Mouse (Mus musculus): Measurements from ENCODE around the gene Padi6. TPM values are rescaled to one million over a fixed set of nuclear protein-coding genes. Genes with fewer than 3 reads are reported as not detected.

The Padi6 gene
- polyA plus RNA-seq (2015; fragmentation: Nextera tagmentation; extraction: Ambion mirVana): 0.07 and 0.28 TPM in 2 replicates

DNA sequence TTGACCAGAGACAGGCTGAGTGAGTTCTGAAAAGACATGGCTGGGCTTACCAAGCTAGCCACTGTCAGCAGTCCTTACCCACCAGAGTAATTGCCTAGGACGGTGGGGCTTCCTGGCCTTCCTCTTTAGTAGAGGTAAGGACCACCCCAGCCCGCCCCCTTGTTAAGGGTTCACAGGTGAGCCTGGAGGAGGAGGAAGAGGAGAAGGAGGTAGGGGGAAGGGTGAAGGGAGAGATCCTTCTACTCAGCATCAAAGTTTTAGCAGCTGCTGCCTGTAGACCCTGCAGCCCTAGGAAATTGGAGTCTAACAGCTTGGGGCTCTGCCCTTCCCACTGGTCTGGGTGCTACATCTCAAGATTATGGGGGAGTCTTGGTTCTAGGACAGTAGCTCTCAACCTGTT lies at the start of gene Padi6:
Gene Padi6, minus strand, starts transcription at position 101 of the 400 bp plus-strand sequence.

GRCm38 (mm10) chr4:140774025-140774800 lies 31.8 kb upstream of the Padi6 start, which contains the start of gene Padi4:
Gene Padi4 (minus strand): TSS chr4:140774236.

GRCm38 (mm10) chr4:140700269-140701018 lies 42.0 kb downstream of the Padi6 start, which contains the start of gene Rcc2:
Gene Rcc2 (plus strand): TSS chr4:140700541.

Small RNA genes within 50 kb of the gene (microRNA-seq; reads per million reads assigned to microRNA genes)
- 0 reads per million in 2 experiments for gene Gm23045
- 0 reads per million in 2 experiments for gene Gm25951

Other genes with a start within 250 kb of the Padi6 start
- 25.1 and 26.0 TPM in 2 replicates for gene Arhgef10l, start 76.6 kb downstream of the Padi6 start, polyA plus RNA-seq (2015; fragmentation: Nextera tagmentation; extraction: Ambion mirVana)
- 7.0 and 9.6 TPM in 2 replicates for gene Rcc2, start 42.1 kb downstream of the Padi6 start, polyA plus RNA-seq (2015; fragmentation: Nextera tagmentation; extraction: Ambion mirVana)
- 0.83 and 1.2 TPM in 2 replicates for gene Padi4, start 31.6 kb upstream of the Padi6 start, polyA plus RNA-seq (2015; fragmentation: Nextera tagmentation; extraction: Ambion mirVana)
- 0.09 and 0.10 TPM in 2 replicates for gene Padi3, start 68.0 kb upstream of the Padi6 start, polyA plus RNA-seq (2015; fragmentation: Nextera tagmentation; extraction: Ambion mirVana)
- gene Padi1, start 103.1 kb upstream of the Padi6 start, polyA plus RNA-seq (2015; fragmentation: Nextera tagmentation; extraction: Ambion mirVana): 0.05 TPM in 2 replicates
- gene Padi2, start 163.7 kb upstream of the Padi6 start, polyA plus RNA-seq (2015; fragmentation: Nextera tagmentation; extraction: Ambion mirVana): 55.7 and 69.2 TPM in 2 replicates
- 785 and 842 TPM in 2 replicates for gene Sdhb, start 218.6 kb upstream of the Padi6 start, polyA plus RNA-seq (2015; fragmentation: Nextera tagmentation; extraction: Ambion mirVana)
- gene Atp13a2, start 244.2 kb upstream of the Padi6 start, polyA plus RNA-seq (2015; fragmentation: Nextera tagmentation; extraction: Ambion mirVana): 18.1 and 19.8 TPM in 2 replicates

All from skeletal muscle tissue, postnatal 0 days (tissue).